Mouse (Mus musculus): ENCODE results near the gene Zfp503. TPM values are rescaled to one million over a fixed set of nuclear protein-coding genes. Genes with fewer than 3 reads are reported as not detected.

The Zfp503 gene
- polyA plus RNA-seq, 1 experiment, result 8.8 TPM

GRCm38 (mm10) chr14:21982096-21982591, 7.3 kb downstream of the Zfp503 start:
- DNase-seq (ENCODE audit: low read depth in 1 of 2, low spot score in 2 of 2), result no peak
- H3K4me3 ChIP-seq (ENCODE audit: extremely low read depth, insufficient read depth, insufficient read length), result 0 out of 2 replicates have a peak overlapping the region, but pooled peaks have one; percentile 6
- peaks cover 7% of the 10 kb centered on the region; the same call in 1 of the 2 replicates for H3K4me1 ChIP-seq (ENCODE audit: control insufficient read depth, insufficient read depth, insufficient read length)
- peaks cover 36% of the 10 kb centered on the region for H3K27me3 ChIP-seq (ENCODE audit: control insufficient read depth, insufficient read depth, low read length)
- WGBS, result 47% methylated on average over 14 of the region's 14 CpGs
- no peak for TF ChIP-seq CTCF (IDR thresholded peaks at IDR 0.05; ENCODE audit: extremely low read depth, insufficient read depth, insufficient read length, insufficient replicate concordance)
- no peak for TF ChIP-seq POLR2A (IDR thresholded peaks at IDR 0.05; ENCODE audit: low read depth, low read length)
- peak overlapping the region; percentile 67 for H3K27ac ChIP-seq (ENCODE audit: insufficient read depth, low read length)
- H3K36me3 ChIP-seq (ENCODE audit: control insufficient read depth, insufficient read depth, low read length), result 0 out of 2 replicates have a peak, but pooled peaks cover 2% of the 10 kb centered on the region

DNA sequence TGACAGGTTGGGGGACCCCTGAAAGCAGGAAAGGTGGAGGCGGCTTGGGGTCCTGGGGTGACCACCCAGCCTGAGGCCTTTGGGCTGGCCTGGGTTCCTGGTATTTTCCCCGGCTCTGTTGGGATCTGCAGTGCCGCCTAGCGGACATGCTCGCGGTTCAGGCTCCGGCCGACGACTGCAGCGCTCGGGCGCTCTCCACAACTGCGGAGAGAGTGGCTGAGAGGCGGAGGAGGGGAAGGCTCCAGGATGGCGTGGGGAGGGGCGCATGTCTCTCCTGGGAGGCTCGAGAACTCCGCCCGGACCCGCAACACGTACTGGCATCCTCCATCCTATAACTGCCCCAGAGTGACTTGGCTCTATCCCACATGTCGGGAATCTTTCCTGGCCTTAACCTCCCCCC, 7.9 kb downstream of the Zfp503 start:
- H3K27ac ChIP-seq (ENCODE audit: insufficient read depth, low read length), result no peak overlapping the region
- H3K36me3 ChIP-seq (ENCODE audit: control insufficient read depth, insufficient read depth, low read length), result 0 out of 2 replicates have a peak, but pooled peaks cover 2% of the 10 kb centered on the region
- peaks cover 7% of the 10 kb centered on the region; the same call in 1 of the 2 replicates for H3K4me1 ChIP-seq (ENCODE audit: control insufficient read depth, insufficient read depth, insufficient read length)
- H3K27me3 ChIP-seq (ENCODE audit: control insufficient read depth, insufficient read depth, low read length), result peaks cover 32% of the 10 kb centered on the region
- no peak overlapping the region for H3K4me3 ChIP-seq (ENCODE audit: extremely low read depth, insufficient read depth, insufficient read length)
- WGBS, result 7% methylated on average over 19 of the region's 22 CpGs
- peak in 1 of 2 experiments; percentile 39 for DNase-seq (ENCODE audit: low read depth in 1 of 2, low spot score in 2 of 2)
- TF ChIP-seq CTCF (IDR thresholded peaks at IDR 0.05; ENCODE audit: extremely low read depth, insufficient read depth, insufficient read length, insufficient replicate concordance) (peak; percentile 45; the same call in 1 of the 2 replicates), POLR2A (IDR thresholded peaks at IDR 0.05; ENCODE audit: low read depth, low read length) (no peak)

GRCm38 (mm10) chr14:21968978-21969377, 20.4 kb downstream of the Zfp503 start:
- TF ChIP-seq POLR2A (IDR thresholded peaks at IDR 0.05; ENCODE audit: low read depth, low read length) (no peak), CTCF (IDR thresholded peaks at IDR 0.05; ENCODE audit: extremely low read depth, insufficient read depth, insufficient read length, insufficient replicate concordance) (peak; percentile 13; the same call in 1 of the 2 replicates)
- Histone ChIP-seq H3K4me1 (ENCODE audit: control insufficient read depth, insufficient read depth, insufficient read length) (no peaks in the 10 kb centered on the region), H3K4me3 (ENCODE audit: extremely low read depth, insufficient read depth, insufficient read length) (no peak overlapping the region), H3K27ac (ENCODE audit: insufficient read depth, low read length) (no peak overlapping the region), H3K36me3 (ENCODE audit: control insufficient read depth, insufficient read depth, low read length) (no peaks in the 10 kb centered on the region), H3K27me3 (ENCODE audit: control insufficient read depth, insufficient read depth, low read length) (no peaks in the 10 kb centered on the region)
- 54% methylated on average over 4 of the region's 4 CpGs for WGBS
- peak in 1 of 2 experiments; percentile 35 for DNase-seq (ENCODE audit: low read depth in 1 of 2, low spot score in 2 of 2)

DNA sequence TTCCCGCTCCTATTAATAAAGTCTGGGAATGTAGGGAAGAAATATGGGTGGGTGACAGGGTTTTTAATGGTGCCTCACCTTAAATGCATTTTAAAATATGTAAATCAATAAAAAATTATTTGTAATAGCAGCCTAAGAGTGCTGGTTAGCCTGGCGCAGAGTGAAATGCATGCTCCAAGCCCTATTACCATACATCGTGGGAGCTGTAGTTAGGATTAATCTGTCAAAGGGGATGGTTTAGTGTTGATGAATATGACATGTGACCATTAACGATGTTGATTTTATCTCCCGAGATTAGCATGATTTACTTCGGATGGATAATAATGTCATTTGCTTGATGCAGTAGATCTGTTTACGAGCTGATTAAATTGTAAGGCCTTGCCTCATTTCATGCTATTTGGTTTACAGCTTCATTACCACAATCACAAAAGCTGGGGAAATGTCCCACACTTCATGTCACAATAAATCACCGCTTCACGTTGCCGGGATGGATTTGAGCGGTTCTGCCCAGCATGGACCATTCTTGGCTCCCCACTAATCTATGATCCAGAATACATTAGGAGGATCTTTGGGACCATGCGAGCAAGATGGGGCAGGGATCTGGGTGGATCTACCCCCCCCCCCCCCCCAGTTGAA, 21.9 kb downstream of the Zfp503 start:
- Histone ChIP-seq H3K27ac (ENCODE audit: insufficient read depth, low read length) (no peak overlapping the region), H3K36me3 (ENCODE audit: control insufficient read depth, insufficient read depth, low read length) (no peaks in the 10 kb centered on the region), H3K4me1 (ENCODE audit: control insufficient read depth, insufficient read depth, insufficient read length) (no peaks in the 10 kb centered on the region), H3K27me3 (ENCODE audit: control insufficient read depth, insufficient read depth, low read length) (no peaks in the 10 kb centered on the region), H3K4me3 (ENCODE audit: extremely low read depth, insufficient read depth, insufficient read length) (no peak overlapping the region)
- no peak for DNase-seq (ENCODE audit: low read depth in 1 of 2, low spot score in 2 of 2)
- TF ChIP-seq POLR2A (IDR thresholded peaks at IDR 0.05; ENCODE audit: low read depth, low read length) (no peak), CTCF (IDR thresholded peaks at IDR 0.05; ENCODE audit: extremely low read depth, insufficient read depth, insufficient read length, insufficient replicate concordance) (no peak)
- WGBS, result 83% methylated on average over 12 of the region's 12 CpGs

DNA sequence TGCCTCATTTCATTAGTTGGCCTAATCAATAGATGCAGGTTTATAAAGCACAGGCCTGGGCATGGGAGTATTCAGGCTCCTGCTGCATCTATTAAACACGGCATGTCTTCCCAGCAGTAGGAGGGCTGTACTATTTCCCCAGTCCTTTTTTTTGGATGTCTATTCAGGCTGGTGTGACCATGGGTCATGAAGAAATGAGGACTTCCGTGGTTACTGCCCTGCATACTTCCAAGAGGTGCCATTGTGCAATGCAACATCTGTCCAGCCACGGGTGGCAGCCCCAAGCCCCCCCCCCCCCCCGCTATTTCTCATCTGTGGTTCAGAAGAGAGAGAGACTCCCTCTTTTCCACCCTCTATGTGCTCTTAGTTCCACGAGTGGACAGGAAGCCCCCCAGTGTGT, 23.1 kb downstream of the Zfp503 start:
- Histone ChIP-seq H3K27me3 (ENCODE audit: control insufficient read depth, insufficient read depth, low read length) (no peaks in the 10 kb centered on the region), H3K27ac (ENCODE audit: insufficient read depth, low read length) (no peak overlapping the region), H3K4me3 (ENCODE audit: extremely low read depth, insufficient read depth, insufficient read length) (no peak overlapping the region), H3K4me1 (ENCODE audit: control insufficient read depth, insufficient read depth, insufficient read length) (no peaks in the 10 kb centered on the region), H3K36me3 (ENCODE audit: control insufficient read depth, insufficient read depth, low read length) (no peaks in the 10 kb centered on the region)
- WGBS, result 52% methylated on average over 5 of the region's 5 CpGs
- TF ChIP-seq CTCF (IDR thresholded peaks at IDR 0.05; ENCODE audit: extremely low read depth, insufficient read depth, insufficient read length, insufficient replicate concordance) (no peak), POLR2A (IDR thresholded peaks at IDR 0.05; ENCODE audit: low read depth, low read length) (no peak)
- no peak for DNase-seq (ENCODE audit: low read depth in 1 of 2, low spot score in 2 of 2)

GRCm38 (mm10) chr14:21962381-21963050, 26.9 kb downstream of the Zfp503 start:
- no peaks in the 10 kb centered on the region for H3K27me3 ChIP-seq (ENCODE audit: control insufficient read depth, insufficient read depth, low read length)
- H3K27ac ChIP-seq (ENCODE audit: insufficient read depth, low read length), result no peak overlapping the region
- WGBS, result 68% methylated on average over 22 of the region's 22 CpGs
- H3K36me3 ChIP-seq (ENCODE audit: control insufficient read depth, insufficient read depth, low read length), result no peaks in the 10 kb centered on the region
- H3K4me1 ChIP-seq (ENCODE audit: control insufficient read depth, insufficient read depth, insufficient read length), result no peaks in the 10 kb centered on the region
- no peak for DNase-seq (ENCODE audit: low read depth in 1 of 2, low spot score in 2 of 2)
- no peak overlapping the region for H3K4me3 ChIP-seq (ENCODE audit: extremely low read depth, insufficient read depth, insufficient read length)
- TF ChIP-seq POLR2A (IDR thresholded peaks at IDR 0.05; ENCODE audit: low read depth, low read length), result no peak

GRCm38 (mm10) chr14:21959243-21959642, 30.2 kb downstream of the Zfp503 start:
- no peaks in the 10 kb centered on the region for H3K4me1 ChIP-seq (ENCODE audit: control insufficient read depth, insufficient read depth, insufficient read length)
- no peak overlapping the region for H3K4me3 ChIP-seq (ENCODE audit: extremely low read depth, insufficient read depth, insufficient read length)
- H3K27ac ChIP-seq (ENCODE audit: insufficient read depth, low read length), result no peak overlapping the region
- no peak for TF ChIP-seq POLR2A (IDR thresholded peaks at IDR 0.05; ENCODE audit: low read depth, low read length)
- no peak for TF ChIP-seq CTCF (IDR thresholded peaks at IDR 0.05; ENCODE audit: extremely low read depth, insufficient read depth, insufficient read length, insufficient replicate concordance)
- no peaks in the 10 kb centered on the region for H3K27me3 ChIP-seq (ENCODE audit: control insufficient read depth, insufficient read depth, low read length)
- no peaks in the 10 kb centered on the region for H3K36me3 ChIP-seq (ENCODE audit: control insufficient read depth, insufficient read depth, low read length)
- WGBS, result 84% methylated on average over 8 of the region's 8 CpGs
- no peak for DNase-seq (ENCODE audit: low read depth in 1 of 2, low spot score in 2 of 2)

Data from spleen, adult 2 months (tissue).